Mouse (Mus musculus): ENCODE measurements around the gene Akap1.

The Akap1 gene

DNA sequence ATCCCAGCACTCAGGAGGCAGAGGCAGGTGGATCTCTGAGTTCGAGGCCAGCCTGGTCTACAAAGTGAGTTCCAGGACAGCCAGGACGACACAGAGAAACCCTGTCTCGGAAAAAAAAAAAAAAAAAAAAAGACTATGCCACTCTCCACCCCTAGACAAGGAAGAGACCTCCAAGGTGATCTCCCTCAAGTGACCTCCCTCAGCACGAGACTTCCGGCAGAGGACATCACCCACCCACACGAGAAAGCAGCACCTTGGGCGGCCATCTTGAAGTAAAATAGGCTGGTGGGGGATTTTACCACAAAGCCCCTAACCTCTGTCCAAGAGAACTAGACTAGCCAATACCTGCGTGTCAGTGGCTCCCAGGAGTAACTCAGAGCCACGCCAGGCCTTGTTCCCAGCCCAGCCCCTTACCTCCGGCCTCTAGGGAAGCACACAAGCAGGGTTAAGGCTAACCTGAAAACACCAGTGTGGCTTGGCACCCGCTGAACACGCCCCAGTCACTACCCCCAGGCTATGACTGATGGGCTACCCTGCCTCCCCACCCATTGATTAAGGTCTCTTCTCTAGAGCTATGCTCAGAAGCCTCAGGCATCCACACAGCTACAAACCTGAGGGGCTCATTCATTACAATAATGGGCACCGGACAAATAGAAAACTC is 21.9 kb downstream of the Akap1 start:
- WGBS, result 95% methylated on average over 13 of the region's 13 CpGs

DNA sequence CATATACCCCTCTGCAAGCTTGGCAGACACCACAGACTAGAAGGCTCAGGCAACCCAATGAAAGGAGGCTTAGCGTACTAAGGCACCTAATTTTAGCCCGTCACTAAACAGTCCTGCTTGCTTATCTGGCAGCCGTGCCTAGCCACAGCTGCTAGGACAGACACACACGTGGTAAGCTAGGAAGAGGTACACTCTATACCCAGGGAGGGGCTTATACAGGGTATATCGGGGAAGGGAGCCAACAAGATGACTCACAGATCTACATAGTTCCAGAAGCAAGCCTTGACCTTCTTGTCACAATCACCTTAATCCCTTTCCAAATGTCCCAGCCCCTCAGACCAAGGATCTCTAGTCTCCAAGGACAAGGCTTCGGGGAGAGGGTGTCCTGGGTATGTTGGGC is 23.0 kb downstream of the Akap1 start:
- 61% methylated on average over 6 of the region's 6 CpGs for WGBS

DNA sequence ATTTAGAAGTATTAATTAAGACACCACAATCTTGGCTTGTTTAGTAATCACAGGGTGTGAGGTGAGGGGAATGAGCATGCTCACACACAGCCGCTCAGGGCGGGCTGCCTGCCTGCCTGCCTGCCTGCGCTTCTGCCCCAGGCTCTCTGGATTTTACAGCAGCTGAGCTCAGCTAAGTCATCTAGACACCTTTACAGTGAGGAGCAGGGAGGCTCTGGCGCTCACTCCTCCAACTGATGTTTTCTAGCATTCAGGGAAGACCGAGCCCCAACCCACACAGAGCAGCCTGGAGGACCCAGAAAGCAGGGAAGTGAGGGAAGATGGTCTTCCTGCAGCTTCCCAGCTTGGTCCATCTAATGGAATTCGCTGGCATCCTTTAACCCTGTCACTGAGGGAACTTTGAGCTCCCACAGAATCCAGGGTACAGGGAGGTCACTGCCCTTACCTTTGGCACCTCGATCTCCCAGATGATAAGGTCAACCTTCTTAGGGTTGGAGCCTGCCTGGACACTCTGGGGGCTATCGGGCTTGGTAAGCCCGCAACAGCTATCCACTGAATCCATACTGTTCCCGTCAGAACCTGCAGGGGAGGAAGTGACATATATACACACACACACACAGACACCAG is 23.5 kb downstream of the Akap1 start:
- WGBS, result 60% methylated on average over 10 of the region's 10 CpGs

DNA sequence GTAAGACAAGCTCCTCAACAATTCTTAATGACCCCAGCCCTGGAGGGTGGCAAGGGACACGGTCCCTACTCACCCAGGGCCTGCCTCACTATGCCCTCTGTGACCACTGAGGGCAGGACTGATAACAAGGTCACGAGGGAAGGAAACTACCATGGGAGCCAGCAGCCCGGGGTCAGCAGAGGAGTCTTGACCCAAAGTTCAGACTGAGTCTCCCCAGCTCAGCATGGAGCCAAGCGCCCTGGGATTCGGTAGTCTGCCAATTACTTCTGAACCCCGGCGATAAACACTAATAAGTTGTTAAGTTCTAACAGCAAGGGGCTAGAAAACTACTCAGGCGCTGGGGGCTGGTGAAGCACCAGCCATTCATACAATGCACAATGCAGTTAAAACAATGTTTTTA is 24.1 kb downstream of the Akap1 start:
- WGBS, result 74% methylated on average over 8 of the region's 8 CpGs

DNA sequence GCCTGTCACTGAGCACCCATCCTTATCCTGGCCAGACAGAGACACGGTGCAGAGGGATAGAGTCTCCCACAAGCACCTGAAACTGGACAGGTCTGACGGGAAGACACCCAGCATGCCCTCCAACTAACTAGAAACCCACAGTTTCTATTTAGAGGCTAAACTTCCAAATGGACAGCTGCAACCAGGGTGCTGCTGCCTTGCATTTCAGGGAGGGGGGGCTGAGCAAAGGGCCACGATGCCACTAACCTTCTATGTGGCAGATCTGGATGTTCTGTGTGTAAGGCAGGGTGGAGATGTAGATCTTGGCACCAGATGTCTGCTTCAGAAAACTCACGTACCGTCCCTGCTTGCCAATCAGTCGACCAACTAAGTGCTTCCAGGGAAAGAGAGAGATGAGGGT is 25.0 kb downstream of the Akap1 start:
- 70% methylated on average over 6 of the region's 6 CpGs for WGBS

DNA sequence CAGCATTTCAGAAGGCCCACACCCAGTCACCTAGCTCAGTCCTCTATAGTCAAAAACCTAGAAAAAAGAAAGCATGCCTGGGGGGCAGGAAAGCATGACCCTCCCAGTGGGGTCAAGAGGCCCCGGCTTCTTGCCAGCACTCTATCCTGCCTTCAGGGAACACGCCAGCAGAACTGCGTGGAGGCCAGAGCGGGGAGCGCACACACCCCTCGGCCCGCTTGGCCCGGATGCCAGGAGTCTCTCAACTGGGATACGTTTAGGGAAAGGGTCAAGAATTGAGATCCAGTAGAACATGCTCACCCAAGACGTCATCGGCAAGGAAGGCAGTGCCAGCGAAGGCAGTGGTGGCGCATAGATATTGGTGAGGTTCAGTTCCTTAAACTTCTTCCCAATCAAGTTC is 25.8 kb downstream of the Akap1 start:
- 93% methylated on average over 13 of the region's 13 CpGs for WGBS

DNA sequence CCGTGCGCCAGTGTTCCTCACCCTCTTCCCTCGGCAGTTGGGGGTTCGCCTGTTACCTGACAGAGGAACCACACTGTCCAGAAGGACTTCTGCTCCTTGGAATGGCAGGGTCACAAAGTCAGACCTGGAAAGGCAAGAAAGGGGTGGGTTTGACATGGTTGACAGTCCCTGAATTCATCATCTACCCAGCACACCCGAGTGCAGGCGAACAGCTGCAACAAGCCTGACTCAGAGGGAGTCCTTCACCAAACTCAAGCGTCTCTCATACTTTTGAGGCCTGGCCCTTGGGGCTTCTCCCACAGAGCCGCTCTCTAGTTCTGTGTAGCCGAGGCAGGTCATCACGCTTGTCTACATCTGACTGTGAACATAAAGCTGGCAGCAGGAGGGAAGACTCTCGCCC is 29.8 kb downstream of the Akap1 start:
- WGBS, result 94% methylated on average over 11 of the region's 11 CpGs

DNA sequence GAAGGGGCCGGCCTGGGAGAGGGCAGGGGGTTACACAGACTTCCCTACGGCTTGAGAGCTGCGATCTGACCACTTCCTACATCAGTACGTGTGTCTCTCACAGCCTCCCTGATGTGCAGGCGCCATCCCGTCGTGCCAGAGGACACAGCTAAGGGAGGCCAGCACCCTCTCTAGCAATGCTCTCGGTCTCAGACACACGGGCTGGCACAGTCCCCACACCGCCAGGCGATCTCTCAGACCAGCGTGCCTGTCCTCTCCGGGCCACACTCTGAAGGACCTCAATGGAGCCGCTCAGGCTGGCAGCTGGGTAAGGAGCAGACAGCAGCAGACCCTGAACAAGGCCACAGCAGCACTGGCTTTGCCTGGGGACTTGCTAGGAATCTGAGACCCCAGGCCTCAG is 30.3 kb downstream of the Akap1 start:
- 80% methylated on average over 14 of the region's 14 CpGs for WGBS

DNA sequence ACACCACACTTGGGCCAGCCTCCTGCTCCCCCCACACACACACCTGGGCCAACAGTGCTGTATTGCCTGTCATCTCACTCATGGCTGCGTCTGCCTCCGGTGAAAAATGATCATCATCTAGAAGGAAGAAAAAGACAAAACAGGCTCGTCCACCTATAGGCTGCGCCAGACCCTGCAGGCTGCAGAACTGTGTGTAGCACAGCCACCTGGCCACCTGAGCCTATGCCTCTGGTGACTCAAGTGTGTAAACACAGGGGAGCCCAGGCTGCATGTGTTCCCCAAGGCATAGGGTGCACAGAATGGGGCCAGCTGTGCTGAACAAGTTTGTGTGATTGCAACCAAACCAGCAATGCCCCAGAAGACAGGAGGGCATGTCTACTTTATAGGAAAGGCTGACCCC is 31.3 kb downstream of the Akap1 start:
- 74% methylated on average over 4 of the region's 4 CpGs for WGBS

DNA sequence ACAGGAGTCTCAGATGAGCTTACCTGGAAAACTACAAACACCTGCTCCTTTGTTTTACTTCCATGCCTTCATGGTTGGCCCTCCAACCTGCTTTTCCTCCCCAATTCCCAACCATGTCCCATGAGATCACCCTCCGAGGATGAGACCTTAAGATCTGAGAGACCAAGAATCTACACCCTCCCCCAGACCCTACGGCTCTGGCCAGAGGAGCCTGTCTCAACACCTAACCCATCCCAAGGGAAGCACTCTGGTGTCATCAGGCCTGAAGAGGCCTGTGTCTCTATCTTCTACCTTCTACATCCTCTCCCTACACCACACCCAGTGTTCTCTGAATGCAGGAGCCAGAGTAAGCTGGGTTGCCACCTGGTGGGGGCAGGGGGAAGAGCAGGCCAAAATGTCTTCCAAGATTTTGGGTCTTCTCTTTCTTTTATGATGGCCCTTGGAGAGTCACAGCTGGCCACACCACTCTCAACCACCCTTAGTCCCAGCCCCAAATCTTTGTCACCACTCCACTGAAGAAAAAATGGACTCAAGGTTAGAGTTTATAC is 34.1 kb downstream of the Akap1 start:
- 94% methylated on average over 2 of the region's 2 CpGs for WGBS

DNA sequence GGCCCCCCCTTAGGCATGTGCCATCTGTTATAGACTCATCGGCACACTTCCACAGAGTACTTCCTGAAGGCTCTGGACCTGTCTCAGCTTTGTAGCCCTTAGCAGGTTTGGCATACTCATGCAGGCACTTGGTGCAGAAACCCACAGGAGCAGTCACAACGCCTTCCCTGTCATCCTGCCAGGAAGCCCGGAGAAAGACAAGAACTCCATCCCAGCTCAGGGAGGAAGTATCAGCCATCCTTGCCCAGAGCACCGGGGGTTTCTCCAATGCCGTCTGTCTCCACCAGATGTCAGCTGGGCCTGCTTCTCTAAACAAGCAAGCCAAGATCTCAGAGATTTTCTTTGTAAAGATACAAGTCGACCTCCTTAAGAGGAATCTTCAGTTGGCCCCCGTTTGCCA is 38.5 kb downstream of the Akap1 start:
- WGBS, result 23% methylated on average over 7 of the region's 7 CpGs

DNA sequence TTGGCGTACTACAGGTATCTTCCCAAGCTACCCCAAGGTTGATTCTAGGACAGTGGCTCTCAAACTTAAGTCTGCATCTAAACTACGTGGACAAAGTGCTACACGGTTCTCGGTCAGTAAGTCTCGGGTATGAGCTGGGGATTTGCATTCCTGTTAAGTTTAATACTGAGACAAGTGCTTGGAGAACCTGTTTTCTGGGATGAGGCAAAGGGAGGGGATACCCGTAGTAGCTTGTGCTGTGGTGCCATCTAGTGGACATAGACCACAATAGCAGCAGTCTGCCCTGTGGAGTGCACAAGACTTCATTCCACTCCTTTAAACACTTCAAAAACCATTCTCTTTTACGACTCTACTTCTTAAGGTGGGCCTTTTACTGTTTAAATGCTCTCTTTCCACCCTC is 41.4 kb downstream of the Akap1 start:
- 3% methylated on average over 7 of the region's 7 CpGs for WGBS

DNA sequence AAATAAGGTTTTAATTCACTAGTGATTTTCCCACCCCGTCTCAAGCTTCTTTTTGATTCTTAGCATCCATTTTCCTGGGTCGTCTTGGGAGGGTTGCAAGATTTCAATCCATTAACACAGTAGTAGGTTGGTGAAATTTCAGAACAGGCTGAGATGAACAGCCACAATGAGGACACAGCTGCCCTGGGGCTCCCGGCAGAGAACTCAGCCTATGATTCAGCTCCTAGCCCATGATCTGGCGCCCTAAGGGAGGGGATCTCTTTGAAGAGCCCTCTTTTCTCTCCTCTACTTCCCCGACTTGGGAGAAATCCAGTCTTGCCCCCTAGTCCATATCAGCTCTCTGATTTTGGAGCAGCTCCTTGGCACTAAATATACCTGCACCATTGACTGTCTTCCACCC is 41.9 kb downstream of the Akap1 start:
- 47% methylated on average over 5 of the region's 5 CpGs for WGBS

DNA sequence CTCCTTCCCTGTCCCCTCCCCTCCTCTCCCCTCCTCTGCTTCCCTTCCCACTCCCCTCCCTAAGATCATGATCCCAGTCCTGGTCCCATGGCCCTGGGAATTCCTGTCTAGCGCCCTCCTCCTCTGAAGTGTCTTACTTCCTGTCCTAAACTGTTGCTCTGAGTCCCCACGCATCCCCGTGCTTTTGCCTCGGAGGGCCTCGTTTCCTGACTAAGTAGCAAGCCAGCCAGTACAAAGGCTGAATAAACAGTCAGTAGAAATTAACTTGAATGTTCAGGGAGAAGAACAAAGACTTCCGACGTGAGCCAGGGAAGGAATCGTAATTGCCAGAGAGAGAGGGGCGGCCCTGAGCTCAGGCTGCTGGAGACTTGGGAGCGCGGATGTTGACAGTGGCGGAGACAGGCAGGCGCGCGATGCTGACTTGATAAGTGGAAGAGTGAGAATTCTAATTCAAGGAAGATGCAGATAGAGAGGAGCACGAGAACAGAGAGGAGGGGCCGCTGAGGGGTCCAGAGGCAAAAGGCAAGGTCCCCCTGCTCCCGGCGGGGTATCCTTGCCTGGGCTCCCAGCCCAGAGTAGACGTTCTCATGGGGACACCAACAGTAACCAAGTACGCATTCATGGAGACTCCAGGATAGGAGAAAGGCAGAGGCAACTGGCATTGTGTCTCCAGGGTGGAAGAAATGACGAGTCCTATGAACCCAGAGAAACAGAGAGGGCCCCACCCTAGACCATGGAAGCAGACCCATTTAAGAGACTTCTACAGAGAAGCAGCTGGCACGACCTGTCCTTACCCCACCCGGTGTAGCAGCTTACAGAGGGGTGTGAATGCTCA is 43.4 kb downstream of the Akap1 start:
- 27% methylated on average over 24 of the region's 24 CpGs for WGBS

DNA sequence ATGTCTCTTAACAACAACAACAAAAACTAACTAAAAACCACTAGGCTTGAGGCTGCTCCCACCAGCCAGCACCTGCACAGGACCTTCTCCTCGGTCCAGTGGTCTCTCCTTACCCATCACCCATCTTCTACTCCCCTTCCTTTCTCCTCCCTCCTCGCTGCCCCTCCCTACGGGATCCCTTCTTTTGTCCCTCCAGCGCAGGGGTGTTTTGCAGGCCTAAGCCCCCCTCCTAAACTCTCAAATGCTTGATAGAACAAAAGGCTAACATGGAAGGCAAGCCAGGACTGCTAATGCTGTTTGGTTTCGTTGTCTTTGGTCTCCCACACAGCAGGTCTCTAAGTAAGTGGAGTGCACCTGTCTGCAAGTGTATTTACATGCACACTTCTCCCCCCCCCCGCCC is 44.1 kb downstream of the Akap1 start:
- WGBS, result 43% methylated on average over 6 of the region's 6 CpGs

DNA sequence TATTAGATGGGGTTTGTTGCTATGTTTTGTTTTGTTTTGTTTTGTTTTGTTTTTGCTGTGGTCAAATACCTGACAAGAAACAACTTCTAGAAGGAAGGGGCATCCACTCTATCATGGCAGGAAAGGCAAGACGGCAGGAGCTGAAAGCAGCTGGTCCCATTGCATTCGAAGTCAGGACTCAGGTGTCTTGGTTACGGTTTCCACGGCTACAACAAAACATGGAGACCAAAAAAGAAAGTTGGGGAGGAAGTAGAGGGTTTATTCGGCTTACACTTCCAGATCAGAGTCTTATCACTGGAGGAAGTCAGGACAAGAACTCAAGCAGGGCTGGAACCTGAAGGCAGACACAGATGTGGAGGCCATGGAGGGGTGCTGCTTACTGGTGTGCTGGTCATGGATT is 47.3 kb downstream of the Akap1 start:
- WGBS, result 79% methylated on average over 5 of the region's 5 CpGs

DNA sequence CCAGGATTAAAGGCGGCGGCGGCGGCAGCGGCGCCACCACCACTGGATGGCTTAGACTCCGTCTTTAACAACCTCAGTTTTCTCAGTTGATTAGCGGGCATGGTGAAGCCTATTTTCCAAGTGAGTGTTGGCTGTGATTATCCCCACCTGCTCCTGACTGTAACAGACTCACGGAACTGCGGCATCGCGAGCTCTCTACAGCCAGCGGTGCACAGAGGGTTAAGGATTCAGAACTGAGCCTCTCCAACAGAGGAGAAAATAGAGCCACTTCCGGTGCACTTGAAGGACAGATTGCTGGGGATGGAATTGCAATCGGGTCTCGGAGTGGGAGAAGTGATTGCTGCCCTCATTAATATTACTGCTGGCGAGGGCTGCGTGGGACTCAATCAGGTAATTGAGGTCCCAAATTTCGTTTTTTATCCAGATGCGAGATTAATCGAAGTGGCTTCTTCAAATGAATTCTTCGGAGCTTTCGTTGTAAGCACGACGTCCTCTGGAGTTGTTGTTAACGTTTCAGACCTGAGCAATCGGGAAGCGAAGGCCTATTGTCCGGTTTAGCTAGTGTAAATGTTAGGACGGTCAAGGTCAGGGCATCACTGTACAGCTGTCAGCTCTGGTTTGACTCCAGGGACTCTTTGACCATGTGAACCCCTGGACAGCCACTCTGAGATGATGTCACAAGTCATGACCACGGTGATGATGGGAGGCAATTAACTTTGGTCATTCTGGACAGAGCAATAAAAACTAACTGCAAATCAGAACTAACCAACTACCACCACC is 61.0 kb downstream of the Akap1 start:
- 61% methylated on average over 31 of the region's 31 CpGs for WGBS

DNA sequence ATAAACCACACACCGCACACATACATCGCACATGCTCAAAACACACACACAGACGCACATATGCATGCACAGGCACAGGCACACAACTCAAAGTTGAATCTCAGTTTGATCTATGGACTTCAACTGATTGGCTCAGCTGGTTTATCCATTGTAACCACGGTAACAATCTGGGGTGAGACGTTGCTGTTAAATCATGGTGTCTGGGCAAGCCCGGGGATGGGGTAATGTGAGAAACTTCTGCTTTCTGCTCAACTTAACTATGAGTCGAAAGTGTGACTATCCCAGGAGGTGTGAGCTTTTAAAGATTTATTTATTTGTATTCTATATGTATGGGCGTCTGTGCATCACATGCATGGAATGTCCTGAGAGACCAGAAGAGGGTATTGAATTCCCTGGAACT is 68.2 kb downstream of the Akap1 start:
- 80% methylated on average over 8 of the region's 8 CpGs for WGBS

DNA sequence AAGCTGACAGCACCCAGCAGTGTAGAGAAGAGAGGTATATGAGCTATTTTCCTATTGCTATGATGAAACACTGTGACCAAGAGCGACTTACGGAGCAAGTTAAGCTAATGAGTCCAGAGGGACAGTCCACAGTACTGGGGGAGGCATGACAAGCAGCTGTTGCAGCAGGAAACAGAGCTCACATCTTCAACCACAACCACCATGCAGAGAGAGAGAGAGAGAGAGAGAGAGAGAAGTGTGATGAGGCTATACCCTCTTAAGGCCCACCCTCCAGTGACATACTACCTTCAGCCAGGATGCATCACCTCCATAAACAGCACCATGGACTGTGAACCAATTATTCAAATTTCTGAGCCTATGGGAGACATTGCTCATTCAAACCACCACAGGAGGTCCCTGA is 74.5 kb downstream of the Akap1 start:
- WGBS, result 86% methylated on average over 2 of the region's 2 CpGs

DNA sequence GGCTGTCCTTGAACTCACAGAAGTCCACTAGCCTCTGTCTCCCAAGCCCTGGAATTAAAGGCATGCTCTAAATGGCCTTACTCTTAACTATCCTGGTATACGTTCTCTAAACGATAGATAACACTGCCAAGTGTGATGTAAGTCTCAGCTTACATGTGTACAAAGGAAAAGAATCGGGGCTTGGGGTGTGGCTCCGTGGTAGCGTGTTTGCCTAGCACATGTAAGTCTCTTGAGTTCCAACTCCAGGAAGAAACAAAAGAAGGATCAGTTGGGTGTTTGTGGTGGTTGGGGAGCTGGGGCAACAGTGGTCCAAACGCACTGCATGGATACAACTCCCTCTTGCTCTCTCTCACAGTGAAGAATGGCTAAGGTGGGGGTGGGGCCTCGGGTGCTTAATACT is 77.6 kb downstream of the Akap1 start:
- 85% methylated on average over 7 of the region's 7 CpGs for WGBS

DNA sequence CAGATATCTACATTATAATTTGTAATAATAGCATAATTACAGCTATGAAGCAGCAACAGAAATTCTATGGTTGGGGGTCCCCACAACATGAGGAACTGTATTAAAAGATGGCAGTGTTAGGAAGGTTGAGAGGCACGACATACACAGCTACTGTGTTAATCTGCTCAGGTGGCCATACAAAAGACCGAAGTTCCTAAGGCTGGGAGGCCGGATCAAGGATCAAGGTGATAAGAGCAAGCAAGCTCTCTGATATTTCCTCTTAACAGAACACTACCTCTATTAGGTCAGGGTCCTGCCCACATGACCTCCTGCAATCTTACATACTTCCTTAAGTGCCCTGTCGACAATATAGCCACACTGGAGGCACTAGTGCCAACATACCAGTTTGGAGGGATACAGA is 80.9 kb downstream of the Akap1 start:
- WGBS, result 88% methylated on average over 4 of the region's 4 CpGs

DNA sequence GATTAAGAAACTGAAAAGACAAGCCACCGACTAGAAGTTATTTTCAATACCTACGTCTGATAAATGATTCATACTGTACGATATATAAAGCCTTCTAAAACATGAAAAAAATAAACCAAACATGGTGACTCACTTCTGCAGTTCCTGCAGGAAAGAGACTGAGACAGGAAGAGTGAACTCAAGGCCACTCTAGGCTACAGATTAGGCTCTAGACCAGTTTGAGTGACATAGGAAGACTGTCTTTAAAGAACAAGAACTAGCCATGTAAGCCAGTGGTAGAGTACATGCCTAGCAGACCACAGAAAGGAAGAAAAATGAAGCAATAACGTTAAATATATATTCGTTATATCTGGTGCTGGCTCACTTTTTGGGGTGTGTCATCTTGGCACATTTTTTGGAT is 81.9 kb downstream of the Akap1 start:
- 64% methylated on average over 5 of the region's 5 CpGs for WGBS

All from cerebral cortex, adult 2 months (tissue).